Mouse (Mus musculus): Measurements from ENCODE around the gene Nyap2. TPM values are rescaled to one million over a fixed set of nuclear protein-coding genes. Genes with fewer than 3 reads are reported as not detected.

Gene Nyap2
- total and polyA plus RNA-seq, 2 experiments from 2014 or later = 10.5 to 40.2 TPM

- Histone ChIP-seq H3K4me1 (ENCODE audit: insufficient read depth, low read length) (no peaks in the 10 kb centered on the region), H3K36me3 (ENCODE audit: insufficient read depth, low read length) (no peaks in the 10 kb centered on the region), H3K4me2 (ENCODE audit: low read depth, low read length, poor library complexity, severe bottlenecking) (no peak overlapping the region), H3K27me3 (ENCODE audit: insufficient read depth, low read length) (no peaks in the 10 kb centered on the region), H3K4me3 (ENCODE audit: low read depth, low read length) (no peak overlapping the region), H3K27ac (ENCODE audit: low read depth, low read length) (no peak overlapping the region), H3K9me3 (ENCODE audit: low read length) (no peaks in the 10 kb centered on the region), H3K9ac (replicated peaks; ENCODE audit: low read length, poor library complexity, severe bottlenecking) (no peak overlapping the region)
- WGBS = 59% methylated on average over 3 of the region's 3 CpGs
- ATAC-seq (ENCODE audit: low FRiP score) (no peak), DNase-seq (ENCODE audit: low spot score) (peak; percentile 28)
- TF ChIP-seq CTCF (IDR thresholded peaks at IDR 0.05) = peak; percentile 57
Measured at GRCm38 (mm10) chr1:81303389-81303788, 226.6 kb downstream of the Nyap2 start.

DNA sequence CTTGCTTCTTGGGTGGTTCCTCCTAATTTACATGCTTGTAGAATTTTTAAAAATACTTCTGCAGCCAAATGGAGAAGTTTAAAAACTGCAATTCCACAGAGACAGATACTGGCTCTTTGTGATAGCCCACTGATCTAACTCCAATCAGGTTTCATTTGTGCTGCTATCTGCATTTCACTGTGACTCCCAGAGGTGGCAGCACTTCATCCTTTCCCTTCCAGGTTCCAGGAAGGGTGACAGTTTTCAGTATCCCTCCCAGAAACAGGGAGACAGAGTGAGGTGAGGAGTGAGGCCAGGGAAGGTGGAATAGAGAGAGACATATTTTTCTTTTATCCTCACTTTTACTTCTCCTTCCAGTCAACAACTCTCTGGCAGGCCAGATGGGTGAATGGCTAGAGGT, 230.7 kb downstream of the Nyap2 start:
- Histone ChIP-seq H3K9ac (replicated peaks; ENCODE audit: low read length, poor library complexity, severe bottlenecking) (no peak overlapping the region), H3K36me3 (ENCODE audit: insufficient read depth, low read length) (no peaks in the 10 kb centered on the region), H3K4me2 (ENCODE audit: low read depth, low read length, poor library complexity, severe bottlenecking) (no peak overlapping the region), H3K27ac (ENCODE audit: low read depth, low read length) (no peak overlapping the region), H3K4me1 (ENCODE audit: insufficient read depth, low read length) (no peaks in the 10 kb centered on the region), H3K27me3 (ENCODE audit: insufficient read depth, low read length) (no peaks in the 10 kb centered on the region), H3K9me3 (ENCODE audit: low read length) (no peaks in the 10 kb centered on the region), H3K4me3 (ENCODE audit: low read depth, low read length) (no peak overlapping the region)
- peak; percentile 65 for TF ChIP-seq CTCF (IDR thresholded peaks at IDR 0.05)
- DNase-seq (ENCODE audit: low spot score) = no peak
- no peak for ATAC-seq (ENCODE audit: low FRiP score)

DNA sequence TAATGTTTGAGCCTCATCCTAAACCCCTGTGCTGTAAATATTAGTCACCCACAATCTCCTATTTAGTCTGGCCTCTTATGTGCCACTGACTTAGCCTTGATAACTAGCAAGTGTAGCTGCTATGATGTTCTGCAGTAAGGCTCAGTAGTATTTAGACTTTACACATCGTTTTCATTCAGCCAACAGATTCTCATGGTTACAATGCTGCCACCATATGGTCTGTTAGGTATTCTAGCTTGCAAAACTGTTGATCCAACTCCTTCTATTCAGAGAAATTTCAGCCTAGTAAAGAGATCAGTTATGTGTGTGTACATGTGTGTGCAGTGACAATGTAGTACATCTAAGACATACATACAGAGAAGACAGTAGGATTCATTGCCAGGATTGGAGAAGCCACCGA, 231.2 kb downstream of the Nyap2 start:
- H3K4me3 ChIP-seq (ENCODE audit: low read depth, low read length) = no peak overlapping the region
- DNase-seq (ENCODE audit: low spot score) = peak; percentile 28
- no peaks in the 10 kb centered on the region for H3K4me1 ChIP-seq (ENCODE audit: insufficient read depth, low read length)
- no peak overlapping the region for H3K4me2 ChIP-seq (ENCODE audit: low read depth, low read length, poor library complexity, severe bottlenecking)
- TF ChIP-seq CTCF (IDR thresholded peaks at IDR 0.05) = peak; percentile 60
- ATAC-seq (ENCODE audit: low FRiP score) = no peak
- WGBS = 63% methylated on average over 2 of the region's 2 CpGs
- H3K9ac ChIP-seq (replicated peaks; ENCODE audit: low read length, poor library complexity, severe bottlenecking) = no peak overlapping the region
- H3K36me3 ChIP-seq (ENCODE audit: insufficient read depth, low read length) = no peaks in the 10 kb centered on the region
- no peaks in the 10 kb centered on the region for H3K27me3 ChIP-seq (ENCODE audit: insufficient read depth, low read length)
- no peaks in the 10 kb centered on the region for H3K9me3 ChIP-seq (ENCODE audit: low read length)
- no peak overlapping the region for H3K27ac ChIP-seq (ENCODE audit: low read depth, low read length)

- Histone ChIP-seq H3K4me1 (ENCODE audit: insufficient read depth, low read length) (no peaks in the 10 kb centered on the region), H3K4me2 (ENCODE audit: low read depth, low read length, poor library complexity, severe bottlenecking) (no peak overlapping the region), H3K36me3 (ENCODE audit: insufficient read depth, low read length) (no peaks in the 10 kb centered on the region), H3K4me3 (ENCODE audit: low read depth, low read length) (no peak overlapping the region), H3K27me3 (ENCODE audit: insufficient read depth, low read length) (no peaks in the 10 kb centered on the region), H3K9me3 (ENCODE audit: low read length) (no peaks in the 10 kb centered on the region), H3K27ac (ENCODE audit: low read depth, low read length) (no peak overlapping the region), H3K9ac (replicated peaks; ENCODE audit: low read length, poor library complexity, severe bottlenecking) (no peak overlapping the region)
- DNase-seq (ENCODE audit: low spot score) (peak; percentile 84), ATAC-seq (ENCODE audit: low FRiP score) (0 out of 2 replicates have a peak, but pooled peaks have one; percentile 54)
- TF ChIP-seq CTCF (IDR thresholded peaks at IDR 0.05) = peak; percentile 90
- WGBS = 4% methylated on average over 1 of the region's 1 CpGs
Measured at GRCm38 (mm10) chr1:81310087-81310626, 233.4 kb downstream of the Nyap2 start.

DNA sequence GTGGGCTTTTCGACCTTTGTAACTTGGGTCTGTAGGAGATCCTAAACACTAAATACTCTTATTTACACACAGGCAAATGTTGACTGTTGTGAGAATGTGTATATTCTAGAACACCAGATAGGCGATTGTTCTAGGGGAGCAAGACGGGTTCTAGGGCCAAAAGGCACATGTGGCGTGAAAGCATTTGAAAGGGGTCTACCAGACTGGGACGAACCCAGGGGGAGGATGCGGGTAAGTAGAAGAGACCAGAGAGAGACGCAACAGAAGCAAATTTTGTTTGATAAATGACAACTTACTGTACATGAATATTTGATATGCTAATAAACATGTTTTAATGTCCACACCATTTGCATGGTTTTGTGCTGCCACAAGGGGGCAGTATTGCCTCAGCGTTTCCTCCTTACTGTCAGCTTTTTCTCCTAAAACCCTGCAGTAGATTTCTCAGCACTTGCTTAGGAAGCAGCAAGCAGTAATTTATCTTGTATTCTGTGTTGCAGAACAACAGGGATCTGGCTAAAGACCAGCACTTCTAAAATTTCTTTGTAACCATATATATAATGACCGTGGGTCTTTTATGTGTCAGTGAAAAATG, 239.7 kb downstream of the Nyap2 start:
- Histone ChIP-seq H3K27me3 (ENCODE audit: insufficient read depth, low read length) (no peaks in the 10 kb centered on the region), H3K27ac (ENCODE audit: low read depth, low read length) (0 out of 2 replicates have a peak overlapping the region, but pooled peaks have one; percentile 39), H3K4me2 (ENCODE audit: low read depth, low read length, poor library complexity, severe bottlenecking) (no peak overlapping the region), H3K9ac (replicated peaks; ENCODE audit: low read length, poor library complexity, severe bottlenecking) (no peak overlapping the region), H3K36me3 (ENCODE audit: insufficient read depth, low read length) (no peaks in the 10 kb centered on the region), H3K9me3 (ENCODE audit: low read length) (no peaks in the 10 kb centered on the region), H3K4me1 (ENCODE audit: insufficient read depth, low read length) (no peaks in the 10 kb centered on the region; the same call in 1 of the 2 replicates), H3K4me3 (ENCODE audit: low read depth, low read length) (no peak overlapping the region)
- ATAC-seq (ENCODE audit: low FRiP score) (peak; percentile 69), DNase-seq (ENCODE audit: low spot score) (peak; percentile 87)
- WGBS = 54% methylated on average over 9 of the region's 9 CpGs
- TF ChIP-seq CTCF (IDR thresholded peaks at IDR 0.05) = peak; percentile 96

DNA sequence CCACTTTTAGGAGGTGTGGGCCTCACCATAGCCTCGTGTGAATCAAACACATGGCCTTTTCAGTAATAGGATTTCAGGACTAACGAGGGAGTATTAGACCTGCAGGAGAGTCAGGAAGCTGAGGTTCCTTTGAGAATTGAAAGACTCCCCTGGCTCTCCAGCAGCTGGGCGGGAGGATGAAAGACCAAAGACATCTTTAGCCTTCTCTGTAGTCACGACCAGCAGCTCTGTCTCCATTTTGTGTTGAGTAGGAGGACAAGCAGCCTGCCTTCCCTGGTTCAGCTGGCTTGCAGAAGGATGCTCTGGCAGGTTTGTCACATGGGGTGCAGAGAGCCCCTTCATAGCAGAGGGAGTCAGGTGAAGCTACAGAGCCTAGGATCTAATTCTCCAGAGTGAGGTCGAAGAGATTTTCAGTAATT, 240.3 kb downstream of the Nyap2 start:
- TF ChIP-seq CTCF (IDR thresholded peaks at IDR 0.05) = no peak
- ATAC-seq (ENCODE audit: low FRiP score) (peak; percentile 45), DNase-seq (ENCODE audit: low spot score) (no peak)
- no peak overlapping the region for H3K4me2 ChIP-seq (ENCODE audit: low read depth, low read length, poor library complexity, severe bottlenecking)
- no peaks in the 10 kb centered on the region for H3K9me3 ChIP-seq (ENCODE audit: low read length)
- no peaks in the 10 kb centered on the region; the same call in 1 of the 2 replicates for H3K4me1 ChIP-seq (ENCODE audit: insufficient read depth, low read length)
- H3K4me3 ChIP-seq (ENCODE audit: low read depth, low read length) = no peak overlapping the region
- no peak overlapping the region for H3K9ac ChIP-seq (replicated peaks; ENCODE audit: low read length, poor library complexity, severe bottlenecking)
- no peaks in the 10 kb centered on the region for H3K27me3 ChIP-seq (ENCODE audit: insufficient read depth, low read length)
- WGBS = 36% methylated on average over 5 of the region's 5 CpGs
- H3K27ac ChIP-seq (ENCODE audit: low read depth, low read length) = peak overlapping the region; percentile 39; the same call in 1 of the 2 replicates
- H3K36me3 ChIP-seq (ENCODE audit: insufficient read depth, low read length) = no peaks in the 10 kb centered on the region

Data from midbrain, postnatal 0 days (tissue).